Mouse (Mus musculus): ENCODE data around the gene B3gat3. TPM values are rescaled to one million over a fixed set of nuclear protein-coding genes. Genes with fewer than 3 reads are reported as not detected.

The B3gat3 gene
- polyA plus RNA-seq, 2 experiments = 39.7 to 116 TPM

GRCm38 (mm10) chr19:8930771-8931170, 10.6 kb downstream of the B3gat3 start:
- H3K4me1 ChIP-seq (ENCODE audit: control insufficient read depth, insufficient read depth, low read length) = peaks cover 12% of the 10 kb centered on the region
- H3K4me2 ChIP-seq (replicated peaks; ENCODE audit: low read depth, low read length, severe bottlenecking) = peak overlapping the region; percentile 69
- 79% methylated on average over 7 of the region's 7 CpGs for WGBS
- peak overlapping the region; percentile 68 for H3K4me3 ChIP-seq (replicated peaks; ENCODE audit: low read length)
- ATAC-seq (ENCODE audit: low FRiP score, low read depth) (no peak), DNase-seq (ENCODE audit: low spot score) (no peak)
- no peak for TF ChIP-seq POLR2A (IDR thresholded peaks at IDR 0.05; ENCODE audit: borderline replicate concordance, extremely low read depth, insufficient read depth, insufficient read length)
- H3K9ac ChIP-seq (ENCODE audit: low read depth, low read length, severe bottlenecking) = peak overlapping the region; percentile 89
- 0 out of 2 replicates have a peak overlapping the region, but pooled peaks have one; percentile 10 for H3K27ac ChIP-seq (replicated peaks; ENCODE audit: low read depth, low read length)
- H3K9me3 ChIP-seq (ENCODE audit: control insufficient read depth, low read length) = no peaks in the 10 kb centered on the region
- peaks cover 61% of the 10 kb centered on the region for H3K36me3 ChIP-seq (ENCODE audit: control insufficient read depth, insufficient read depth, low read length)
- H3K27me3 ChIP-seq (ENCODE audit: control insufficient read depth, insufficient read depth, low read length) = no peaks in the 10 kb centered on the region

DNA sequence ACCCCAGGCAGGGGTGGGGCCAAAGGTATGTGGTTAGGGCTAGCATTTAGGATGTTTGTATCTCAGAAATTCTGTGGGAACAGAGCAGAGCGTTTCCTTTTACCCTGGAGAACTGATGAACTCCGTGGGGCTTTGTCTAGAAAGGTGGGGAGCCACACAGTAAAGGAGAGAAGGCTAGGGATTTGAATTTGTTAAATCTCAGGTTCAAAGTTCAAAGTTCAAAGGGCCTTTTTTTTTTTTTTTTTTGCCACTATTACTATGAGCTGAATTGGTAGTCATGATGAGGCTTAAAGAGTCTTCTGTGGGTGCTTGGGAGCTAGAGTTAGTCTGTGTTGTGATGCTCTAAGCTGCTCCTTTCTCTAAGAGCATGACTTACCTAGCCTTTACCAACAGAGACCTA, 16.6 kb downstream of the B3gat3 start:
- ATAC-seq (ENCODE audit: low FRiP score, low read depth) = no peak
- H3K27me3 ChIP-seq (ENCODE audit: control insufficient read depth, insufficient read depth, low read length) = no peaks in the 10 kb centered on the region
- no peak overlapping the region for H3K4me3 ChIP-seq (replicated peaks; ENCODE audit: low read length)
- H3K4me2 ChIP-seq (replicated peaks; ENCODE audit: low read depth, low read length, severe bottlenecking) = no peak overlapping the region
- no peaks in the 10 kb centered on the region for H3K9me3 ChIP-seq (ENCODE audit: control insufficient read depth, low read length)
- no peak for TF ChIP-seq POLR2A (IDR thresholded peaks at IDR 0.05; ENCODE audit: borderline replicate concordance, extremely low read depth, insufficient read depth, insufficient read length)
- peaks cover 7% of the 10 kb centered on the region; the same call in 1 of the 2 replicates for H3K4me1 ChIP-seq (ENCODE audit: control insufficient read depth, insufficient read depth, low read length)
- no peak for DNase-seq (ENCODE audit: low spot score)
- no peak overlapping the region for H3K9ac ChIP-seq (ENCODE audit: low read depth, low read length, severe bottlenecking)
- H3K36me3 ChIP-seq (ENCODE audit: control insufficient read depth, insufficient read depth, low read length) = peaks cover 70% of the 10 kb centered on the region
- 88% methylated on average over 2 of the region's 2 CpGs for WGBS
- H3K27ac ChIP-seq (replicated peaks; ENCODE audit: low read depth, low read length) = no peak overlapping the region

GRCm38 (mm10) chr19:8940526-8941133, 20.5 kb downstream of the B3gat3 start:
- Histone ChIP-seq H3K36me3 (ENCODE audit: control insufficient read depth, insufficient read depth, low read length) (peaks cover 62% of the 10 kb centered on the region), H3K4me2 (replicated peaks; ENCODE audit: low read depth, low read length, severe bottlenecking) (peak overlapping the region; percentile 61; the same call in 1 of the 2 replicates), H3K4me1 (ENCODE audit: control insufficient read depth, insufficient read depth, low read length) (peaks cover 21% of the 10 kb centered on the region), H3K4me3 (replicated peaks; ENCODE audit: low read length) (peak overlapping the region; percentile 91; the same call in 1 of the 2 replicates), H3K27ac (replicated peaks; ENCODE audit: low read depth, low read length) (peak overlapping the region; percentile 94; the same call in 1 of the 2 replicates), H3K9me3 (ENCODE audit: control insufficient read depth, low read length) (no peaks in the 10 kb centered on the region), H3K27me3 (ENCODE audit: control insufficient read depth, insufficient read depth, low read length) (no peaks in the 10 kb centered on the region), H3K9ac (ENCODE audit: low read depth, low read length, severe bottlenecking) (peak overlapping the region; percentile 97)
- DNase-seq (ENCODE audit: low spot score) = no peak
- WGBS = 70% methylated on average over 15 of the region's 15 CpGs
- no peak for TF ChIP-seq POLR2A (IDR thresholded peaks at IDR 0.05; ENCODE audit: borderline replicate concordance, extremely low read depth, insufficient read depth, insufficient read length)
- ATAC-seq (ENCODE audit: low FRiP score, low read depth) = no peak

DNA sequence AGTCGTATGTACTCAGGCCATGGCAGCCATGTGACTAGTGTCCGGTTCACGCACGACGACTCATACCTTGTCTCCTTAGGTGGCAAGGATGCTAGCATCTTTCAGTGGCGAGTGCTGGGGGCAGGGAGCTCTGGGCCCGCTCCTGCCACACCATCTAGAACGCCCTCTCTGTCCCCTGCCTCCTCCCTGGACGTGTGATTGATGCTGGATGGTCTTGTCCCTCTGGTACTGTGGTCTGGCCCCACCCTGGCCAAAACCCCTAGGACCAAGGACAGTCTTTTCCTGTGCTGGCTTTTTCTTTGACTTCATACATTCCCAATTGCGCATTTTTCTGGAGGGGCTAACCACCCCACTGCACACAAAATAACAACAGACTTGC, 21.0 kb downstream of the B3gat3 start:
- 32% methylated on average over 10 of the region's 10 CpGs for WGBS
- H3K36me3 ChIP-seq (ENCODE audit: control insufficient read depth, insufficient read depth, low read length) = peaks cover 63% of the 10 kb centered on the region
- DNase-seq (ENCODE audit: low spot score) = no peak
- H3K27ac ChIP-seq (replicated peaks; ENCODE audit: low read depth, low read length) = peak overlapping the region; percentile 94
- H3K4me3 ChIP-seq (replicated peaks; ENCODE audit: low read length) = peak overlapping the region; percentile 91
- H3K4me2 ChIP-seq (replicated peaks; ENCODE audit: low read depth, low read length, severe bottlenecking) = peak overlapping the region; percentile 61
- no peak for TF ChIP-seq POLR2A (IDR thresholded peaks at IDR 0.05; ENCODE audit: borderline replicate concordance, extremely low read depth, insufficient read depth, insufficient read length)
- no peaks in the 10 kb centered on the region for H3K9me3 ChIP-seq (ENCODE audit: control insufficient read depth, low read length)
- no peak for ATAC-seq (ENCODE audit: low FRiP score, low read depth)
- peak overlapping the region; percentile 97 for H3K9ac ChIP-seq (ENCODE audit: low read depth, low read length, severe bottlenecking)
- no peaks in the 10 kb centered on the region for H3K27me3 ChIP-seq (ENCODE audit: control insufficient read depth, insufficient read depth, low read length)
- peaks cover 21% of the 10 kb centered on the region for H3K4me1 ChIP-seq (ENCODE audit: control insufficient read depth, insufficient read depth, low read length)

- DNase-seq (ENCODE audit: low spot score) (peak; percentile 97), ATAC-seq (ENCODE audit: low FRiP score, low read depth) (peak; percentile 93)
- H3K9me3 ChIP-seq (ENCODE audit: control insufficient read depth, low read length) = no peaks in the 10 kb centered on the region
- H3K4me1 ChIP-seq (ENCODE audit: control insufficient read depth, insufficient read depth, low read length) = peaks cover 21% of the 10 kb centered on the region
- peak within 1 kb of the TSS; percentile 97 for H3K9ac ChIP-seq (ENCODE audit: low read depth, low read length, severe bottlenecking)
- peak within 1 kb of the TSS; percentile 91 for H3K4me3 ChIP-seq (replicated peaks; ENCODE audit: low read length)
- peak; percentile 81; the same call in 1 of the 2 replicates for TF ChIP-seq POLR2A (IDR thresholded peaks at IDR 0.05; ENCODE audit: borderline replicate concordance, extremely low read depth, insufficient read depth, insufficient read length)
- peaks cover 62% of the 10 kb centered on the region for H3K36me3 ChIP-seq (ENCODE audit: control insufficient read depth, insufficient read depth, low read length)
- no peaks in the 10 kb centered on the region for H3K27me3 ChIP-seq (ENCODE audit: control insufficient read depth, insufficient read depth, low read length)
- 2% methylated on average over 64 of the region's 64 CpGs for WGBS
- H3K27ac ChIP-seq (replicated peaks; ENCODE audit: low read depth, low read length) = peak within 1 kb of the TSS; percentile 94
- H3K4me2 ChIP-seq (replicated peaks; ENCODE audit: low read depth, low read length, severe bottlenecking) = peak within 1 kb of the TSS; percentile 61
Observed at GRCm38 (mm10) chr19:8941515-8942217, 21.5 kb downstream of the B3gat3 start, which contains the start of gene Mta2. Gene Mta2 (plus strand): TSS chr19:8941875.
